Mouse (Mus musculus): ENCODE data around the gene Tnfrsf1b.

Gene Tnfrsf1b

GRCm38 (mm10) chr4:145246173-145247011, at the start of gene Tnfrsf1b:
Gene Tnfrsf1b (minus strand): TSS chr4:145246870.
- DNase-seq (ENCODE audit: low spot score), result peak; percentile 45

DNA sequence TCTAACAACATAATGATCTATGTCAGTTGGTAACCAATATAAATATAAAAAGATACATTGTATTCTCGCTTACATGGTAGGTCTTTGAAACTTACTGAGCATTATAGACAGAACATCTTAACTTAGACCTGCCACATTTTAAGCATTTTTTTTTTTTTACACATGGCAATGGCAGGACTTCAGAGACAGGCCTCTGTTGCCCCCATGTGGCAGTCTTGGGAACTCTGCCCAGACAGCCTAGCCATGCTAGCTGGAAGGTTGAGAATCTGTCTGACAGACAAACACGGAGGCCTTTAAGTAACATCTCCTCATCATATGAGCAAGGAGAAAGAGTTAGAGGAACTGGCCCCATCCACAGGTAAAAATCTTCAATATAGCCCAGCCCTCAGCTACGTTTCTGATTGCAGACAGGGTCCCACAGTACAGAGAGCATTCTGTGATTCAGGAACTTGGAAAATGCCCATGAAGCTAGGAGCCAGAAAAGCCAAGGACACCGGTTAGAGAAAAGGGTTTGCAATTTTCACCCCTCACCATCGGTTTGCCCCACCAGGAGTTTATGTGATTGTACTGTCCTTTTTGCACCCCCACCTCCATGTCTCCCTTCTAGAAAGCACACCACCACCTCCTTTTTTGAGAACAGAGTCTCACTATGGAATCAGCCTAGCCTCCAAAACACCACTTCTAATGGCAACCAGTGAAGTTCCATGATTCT, 49.1 kb upstream of the Tnfrsf1b start:
- DNase-seq (ENCODE audit: low spot score), result peak; percentile 56

- no peak for DNase-seq (ENCODE audit: low spot score)
These were observed 47.9 kb upstream of the Tnfrsf1b start for GRCm38 (mm10) chr4:145294588-145294987.

- peak; percentile 53 for DNase-seq (ENCODE audit: low spot score)
These were observed 39.9 kb upstream of the Tnfrsf1b start for GRCm38 (mm10) chr4:145286369-145287120.

GRCm38 (mm10) chr4:145284675-145285074, 38.0 kb upstream of the Tnfrsf1b start:
- DNase-seq (ENCODE audit: low spot score), result no peak

GRCm38 (mm10) chr4:145283441-145283840, 36.8 kb upstream of the Tnfrsf1b start:
- DNase-seq (ENCODE audit: low spot score), result no peak

DNA sequence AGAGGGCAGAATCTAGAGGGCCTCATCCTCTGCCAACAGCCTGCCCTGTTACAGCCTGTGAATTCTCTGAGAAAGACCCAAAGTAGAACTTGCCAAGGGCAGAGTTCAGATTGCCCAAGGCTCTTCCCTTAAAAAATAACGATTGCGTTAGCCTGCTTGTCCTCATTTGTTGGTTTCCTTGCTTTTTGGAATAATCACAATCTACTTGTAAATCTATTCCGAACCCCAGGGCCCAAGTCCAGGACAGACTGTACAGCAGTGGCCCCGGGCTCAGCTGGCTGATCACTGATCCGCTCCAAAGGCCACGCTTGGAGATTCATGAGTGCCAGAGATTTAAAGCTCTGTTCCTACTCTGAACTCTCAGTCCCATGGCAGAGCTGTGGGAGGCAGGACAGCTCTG, 34.3 kb upstream of the Tnfrsf1b start:
- DNase-seq (ENCODE audit: low spot score), result no peak

DNA sequence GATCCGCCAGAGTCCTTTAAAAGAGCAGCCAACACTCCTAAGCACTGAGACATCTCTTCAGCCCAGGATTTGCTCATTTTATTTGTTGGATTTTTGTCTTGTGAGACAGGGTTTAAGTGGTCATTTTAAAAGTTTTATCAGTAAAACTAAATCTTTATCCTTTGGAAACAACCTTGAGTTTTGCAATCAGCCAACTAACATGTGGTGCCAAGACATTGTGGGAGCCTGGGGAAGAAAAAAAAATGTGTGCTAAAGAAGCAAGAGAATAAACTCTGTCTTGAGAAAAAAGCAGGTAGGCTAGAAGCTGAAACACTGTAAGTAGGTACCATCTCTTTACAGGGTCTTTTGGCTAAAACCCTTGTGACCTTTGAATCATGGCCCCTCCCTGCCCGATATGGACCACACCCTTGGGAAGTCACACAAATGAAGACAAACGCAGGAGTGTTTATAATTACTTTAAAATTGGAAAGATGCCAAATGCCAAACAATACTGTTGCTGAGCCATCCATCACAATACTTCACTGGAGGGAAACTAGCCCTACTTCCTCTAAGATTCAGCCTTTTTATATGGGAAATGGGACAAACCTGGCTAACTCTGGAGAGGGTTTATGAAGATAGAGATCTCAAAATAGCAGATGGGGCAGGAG, 32.2 kb upstream of the Tnfrsf1b start:
- DNase-seq (ENCODE audit: low spot score), result no peak

DNA sequence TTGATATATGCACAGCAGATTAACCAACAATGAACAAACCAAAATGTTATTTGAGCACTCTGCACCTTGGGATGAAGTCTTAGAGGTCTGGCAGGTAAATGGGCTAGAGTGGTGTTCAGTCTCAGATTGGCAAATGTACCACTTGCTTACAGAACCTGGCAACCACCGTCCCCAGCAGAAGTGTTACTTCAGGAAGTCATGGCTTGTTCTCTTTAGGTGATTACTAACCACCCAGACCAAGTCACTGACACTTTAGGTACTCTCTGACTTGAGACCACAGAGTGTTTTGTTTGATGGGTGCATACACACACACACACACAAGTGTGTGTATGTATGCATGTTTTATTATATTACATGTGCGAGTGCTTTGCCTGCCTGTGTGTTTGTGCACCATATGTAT, 31.6 kb upstream of the Tnfrsf1b start:
- DNase-seq (ENCODE audit: low spot score), result no peak

- no peak for DNase-seq (ENCODE audit: low spot score)
These were observed 29.9 kb upstream of the Tnfrsf1b start for GRCm38 (mm10) chr4:145276368-145277249.

GRCm38 (mm10) chr4:145274887-145275286, 28.2 kb upstream of the Tnfrsf1b start:
- no peak for DNase-seq (ENCODE audit: low spot score)

GRCm38 (mm10) chr4:145273923-145274322, 27.3 kb upstream of the Tnfrsf1b start:
- no peak for DNase-seq (ENCODE audit: low spot score)

- DNase-seq (ENCODE audit: low spot score), result peak; percentile 24
These were observed 26.1 kb upstream of the Tnfrsf1b start for GRCm38 (mm10) chr4:145272763-145273162.

- no peak for DNase-seq (ENCODE audit: low spot score)
These were observed 25.0 kb upstream of the Tnfrsf1b start for GRCm38 (mm10) chr4:145271634-145272033.

GRCm38 (mm10) chr4:145270136-145270535, 23.5 kb upstream of the Tnfrsf1b start:
- no peak for DNase-seq (ENCODE audit: low spot score)

GRCm38 (mm10) chr4:145267631-145268110, 21.0 kb upstream of the Tnfrsf1b start:
- no peak for DNase-seq (ENCODE audit: low spot score)

- no peak for DNase-seq (ENCODE audit: low spot score)
These were observed 19.8 kb upstream of the Tnfrsf1b start for GRCm38 (mm10) chr4:145266505-145266904.

- no peak for DNase-seq (ENCODE audit: low spot score)
These were observed 18.1 kb upstream of the Tnfrsf1b start for GRCm38 (mm10) chr4:145264761-145265160.

DNA sequence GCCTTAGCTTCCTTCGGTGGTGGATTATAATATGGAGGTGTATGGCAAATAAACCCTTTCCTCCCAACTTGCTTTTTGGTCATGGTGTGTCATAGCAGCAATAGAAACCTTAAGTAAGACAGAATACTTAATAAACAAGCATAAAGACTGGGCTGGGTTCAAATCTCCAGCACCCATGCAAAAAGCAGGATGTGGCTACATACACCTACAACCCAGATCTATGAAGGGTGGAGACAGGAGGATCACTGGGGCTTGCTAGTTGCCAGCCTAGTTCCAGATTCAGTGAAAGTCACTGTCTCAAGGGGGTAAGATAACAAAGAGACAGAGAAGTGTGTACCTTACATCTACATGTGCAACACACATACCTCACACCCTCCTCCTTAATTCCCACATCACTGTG, 16.9 kb upstream of the Tnfrsf1b start:
- DNase-seq (ENCODE audit: low spot score), result no peak

DNA sequence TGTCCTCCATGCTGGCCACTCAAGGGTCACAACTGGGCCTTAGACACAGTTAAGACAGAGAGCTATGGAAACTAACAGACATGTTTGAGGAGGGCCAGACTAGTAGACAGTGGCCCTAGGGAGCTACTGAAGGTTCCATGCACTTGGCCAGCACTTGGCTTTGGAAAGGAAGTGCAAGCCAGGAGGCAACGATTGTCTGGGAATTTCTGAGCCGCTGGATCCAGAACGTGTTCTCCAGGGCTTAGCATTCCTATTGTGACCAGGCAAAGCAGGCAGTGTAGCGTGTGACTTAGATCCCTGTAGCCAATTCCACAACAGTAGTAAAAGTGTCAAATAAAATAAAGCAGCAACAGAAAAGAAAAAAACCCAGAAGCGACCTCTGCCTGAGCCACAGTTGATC, 14.1 kb upstream of the Tnfrsf1b start:
- DNase-seq (ENCODE audit: low spot score), result no peak

Measured in urinary bladder, postnatal 25 days (tissue).